Mouse (Mus musculus): Measurements from ENCODE around the gene C1rl.
"Not testable (repeated sequence)": the region's sequence is repeated elsewhere in the genome, so short reads cannot be mapped to it uniquely, and the experiment has no call there.

Gene C1rl

DNA sequence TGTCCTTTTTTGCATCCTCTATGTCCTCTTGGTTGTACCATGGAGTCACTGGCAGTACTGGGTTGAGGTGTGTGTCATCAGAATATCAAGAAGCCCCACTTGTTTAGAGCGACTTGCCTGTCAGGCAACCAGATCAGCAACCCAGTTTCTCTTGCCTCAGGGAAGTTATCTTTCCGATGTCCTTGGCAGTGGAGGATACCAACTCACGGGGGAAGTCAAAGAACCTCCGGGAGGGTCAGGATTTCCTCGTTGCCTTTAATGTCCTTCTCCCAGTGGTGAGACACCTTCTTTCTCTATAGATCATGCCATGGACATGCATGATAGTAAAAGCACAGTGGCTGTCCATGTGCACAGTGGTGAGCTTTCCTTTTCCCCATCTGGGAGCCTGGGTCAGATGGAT, 9.1 kb downstream of the C1rl start:
- no peak for DNase-seq (ENCODE audit: low spot score in 2 of 2)

DNA sequence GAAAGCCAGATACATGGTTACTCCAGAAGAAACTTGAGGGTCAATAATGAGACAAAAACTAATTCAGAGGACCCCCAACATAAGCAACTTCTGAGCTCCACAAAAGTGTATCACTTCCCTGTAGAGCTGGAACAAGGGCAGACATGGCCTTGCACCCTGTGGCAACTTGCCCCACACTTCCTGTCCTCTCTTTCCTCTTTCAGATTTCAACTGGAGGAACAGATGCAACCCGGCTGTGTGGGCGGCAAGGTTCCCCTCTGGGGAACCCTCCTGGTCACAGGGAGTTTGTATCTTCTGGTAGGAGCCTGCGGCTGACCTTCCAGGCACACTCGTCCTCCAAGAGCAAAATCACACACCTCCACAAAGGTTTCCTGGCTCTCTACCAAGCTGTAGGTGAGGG, 12.1 kb downstream of the C1rl start:
- no peak for DNase-seq (ENCODE audit: low spot score in 2 of 2)

GRCm38 (mm10) chr6:124506991-124507390, 14.1 kb downstream of the C1rl start:
- no peak for DNase-seq (ENCODE audit: low spot score in 2 of 2)

DNA sequence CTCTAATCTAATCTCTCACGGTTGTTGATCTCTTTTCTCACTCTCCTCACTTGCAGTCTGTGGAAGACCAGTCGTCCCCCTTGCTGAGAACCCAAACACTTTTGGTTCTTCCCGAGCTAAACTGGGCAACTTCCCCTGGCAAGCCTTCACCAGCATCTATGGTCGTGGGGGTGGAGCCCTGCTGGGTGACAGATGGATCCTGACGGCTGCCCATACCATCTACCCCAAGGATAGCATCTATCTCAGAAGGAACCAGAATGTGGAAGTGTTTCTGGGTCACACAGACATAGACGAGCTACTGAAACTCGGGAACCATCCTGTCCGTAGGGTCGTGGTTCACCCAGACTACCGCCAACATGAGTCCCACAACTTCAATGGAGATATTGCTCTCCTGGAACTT, 15.4 kb downstream of the C1rl start:
- no peak for DNase-seq (ENCODE audit: low spot score in 2 of 2)

DNA sequence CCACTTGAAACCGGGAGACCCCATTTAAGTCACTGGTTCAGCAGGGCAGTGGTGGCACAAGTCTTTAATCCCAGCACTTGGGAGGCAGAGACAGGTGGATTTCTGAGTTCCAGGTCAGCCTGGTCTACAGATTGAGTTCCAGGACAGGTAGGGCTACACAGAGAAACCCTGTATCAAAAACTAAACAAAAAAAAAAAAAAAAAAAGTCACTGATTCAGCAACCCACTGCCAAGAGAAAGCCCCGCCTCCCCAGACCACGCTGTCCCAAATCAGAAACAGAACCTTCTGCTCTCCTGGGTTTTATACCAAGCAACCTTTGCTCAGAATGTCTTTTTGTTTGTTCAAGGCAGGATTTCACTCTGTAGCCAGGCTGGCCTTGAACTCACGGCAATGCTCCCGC, 16.3 kb downstream of the C1rl start:
- not testable (repeated sequence) for DNase-seq (ENCODE audit: low spot score in 2 of 2)

DNA sequence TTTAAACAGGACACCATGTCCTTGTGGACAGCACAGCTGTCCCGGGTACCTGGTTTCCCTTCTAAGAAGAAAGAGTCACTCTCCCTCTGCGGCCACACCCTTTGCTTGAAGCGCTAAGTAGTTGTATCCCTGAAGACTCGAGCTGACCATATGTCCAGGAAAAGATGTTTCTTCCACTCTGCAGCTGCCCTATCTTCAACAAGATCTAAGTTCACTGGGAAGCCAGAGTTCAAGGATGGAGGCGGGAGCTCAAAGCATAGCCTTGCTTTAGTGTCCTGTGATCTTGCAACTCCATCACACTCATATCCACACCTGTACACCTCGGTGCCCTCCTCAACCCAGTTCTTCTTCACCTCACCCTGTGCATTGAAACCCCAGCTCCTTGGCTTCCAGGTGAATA, 19.0 kb downstream of the C1rl start:
- DNase-seq (ENCODE audit: low spot score in 2 of 2): no peak

DNA sequence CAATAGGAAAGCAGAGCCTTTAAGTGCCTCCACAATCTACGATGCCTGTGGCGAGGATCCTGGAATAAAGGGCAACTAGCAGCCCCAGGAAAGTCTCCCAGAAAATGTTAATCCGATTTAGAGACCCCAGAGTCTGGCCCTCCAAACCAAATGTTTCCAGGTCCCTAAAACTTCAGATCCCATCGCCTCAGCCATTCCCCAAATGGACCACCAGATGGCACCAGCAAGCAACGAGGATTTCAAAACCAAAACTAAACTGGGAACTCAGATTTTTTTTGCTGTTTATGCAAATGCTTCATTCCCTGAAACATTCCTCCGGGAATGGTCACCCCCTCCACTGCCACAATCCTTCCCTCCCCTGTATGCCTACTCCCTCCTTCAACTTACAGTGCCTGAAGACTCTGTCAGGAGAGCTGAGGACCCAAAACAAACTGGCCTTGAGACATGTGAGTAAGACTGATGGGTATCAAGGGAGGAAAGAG, 19.5 kb downstream of the C1rl start, which contains the start of gene C1ra:
C1ra (plus strand) TSS at position 51 of the 482 bp plus-strand sequence.
- DNase-seq (ENCODE audit: low spot score in 2 of 2): peak; percentile 68 to 78

GRCm38 (mm10) chr6:124517733-124518132, 24.8 kb downstream of the C1rl start:
- DNase-seq (ENCODE audit: low spot score in 2 of 2): not testable (repeated sequence)

- DNase-seq (ENCODE audit: low spot score in 2 of 2): peak; percentile 39 to 57
These were observed 29.2 kb downstream of the C1rl start for GRCm38 (mm10) chr6:124522082-124522481.

GRCm38 (mm10) chr6:124527881-124528280, 35.0 kb downstream of the C1rl start:
- no peak for DNase-seq (ENCODE audit: low spot score in 2 of 2)

- DNase-seq (ENCODE audit: low spot score in 2 of 2): no peak
These were observed 38.2 kb downstream of the C1rl start for GRCm38 (mm10) chr6:124531077-124531476.

- not testable (repeated sequence) for DNase-seq (ENCODE audit: low spot score in 2 of 2)
These were observed 43.4 kb downstream of the C1rl start for GRCm38 (mm10) chr6:124536125-124536829.

DNA sequence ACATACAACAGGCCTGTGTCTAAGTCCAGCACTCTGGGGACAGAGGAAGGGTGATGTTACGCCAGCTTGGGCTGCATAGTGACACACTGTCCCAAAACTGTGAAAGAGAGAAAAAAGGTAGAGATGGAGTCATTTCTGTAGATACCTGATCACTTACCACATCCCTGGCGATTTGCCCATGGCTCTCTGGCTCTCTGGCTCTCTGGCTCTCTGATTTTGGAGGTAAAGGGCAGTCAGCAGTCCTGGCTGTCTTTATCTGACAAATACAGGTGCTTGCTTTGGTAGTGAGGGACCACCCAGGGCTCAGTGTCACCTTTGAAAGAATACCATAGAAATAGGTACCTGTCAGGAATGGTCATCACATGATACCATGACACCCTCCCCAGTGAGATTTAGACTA, 48.3 kb downstream of the C1rl start:
- not testable (repeated sequence) for DNase-seq (ENCODE audit: low spot score in 2 of 2)

DNA sequence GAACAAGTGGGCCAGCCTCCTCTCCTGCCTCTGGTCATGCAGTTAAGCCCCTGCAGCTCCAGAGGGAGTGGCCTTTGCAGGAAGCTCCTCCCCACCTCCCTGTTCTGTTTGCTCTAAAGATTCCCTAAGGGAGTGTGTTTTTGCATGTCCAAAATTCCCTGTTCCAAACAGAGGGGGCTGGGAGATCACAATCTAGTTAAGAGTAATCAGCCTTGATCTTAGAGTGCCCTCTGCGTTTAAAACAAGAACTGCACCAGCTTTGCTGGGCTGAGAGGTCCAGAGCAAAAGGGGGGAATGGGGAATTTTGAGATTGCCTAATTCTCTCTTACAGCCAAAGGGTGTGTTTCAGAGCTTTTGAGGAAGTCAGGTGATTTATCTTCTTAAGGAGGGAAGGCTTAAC, 49.4 kb downstream of the C1rl start, which contains the start of gene C1s1:
C1s1 (minus strand) TSS at position 76 of the 400 bp plus-strand sequence.
- peak; percentile 59 to 70 for DNase-seq (ENCODE audit: low spot score in 2 of 2)

GRCm38 (mm10) chr6:124544466-124544865, 51.6 kb downstream of the C1rl start:
- peak; percentile 15 to 17 for DNase-seq (ENCODE audit: low spot score in 2 of 2)

DNA sequence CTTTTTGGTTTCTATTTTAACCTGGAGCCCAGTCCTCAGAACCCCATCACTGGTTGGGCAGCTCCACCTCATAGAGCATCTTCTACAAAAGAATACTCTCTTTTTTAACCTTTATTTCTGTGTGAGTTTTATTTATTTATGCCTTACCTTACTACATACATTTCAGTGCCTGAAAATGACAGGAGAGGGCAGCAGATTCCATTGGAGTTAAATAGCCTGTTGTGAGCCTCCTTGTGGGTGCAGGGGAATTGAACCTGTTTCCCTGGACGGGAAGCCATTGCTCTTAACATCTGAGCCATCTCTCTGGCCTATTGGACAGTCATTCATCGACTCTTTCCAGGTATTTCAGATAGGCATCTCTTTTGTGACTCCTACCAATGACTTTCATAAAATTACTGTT, 52.5 kb downstream of the C1rl start:
- DNase-seq (ENCODE audit: low spot score in 2 of 2): no peak

DNA sequence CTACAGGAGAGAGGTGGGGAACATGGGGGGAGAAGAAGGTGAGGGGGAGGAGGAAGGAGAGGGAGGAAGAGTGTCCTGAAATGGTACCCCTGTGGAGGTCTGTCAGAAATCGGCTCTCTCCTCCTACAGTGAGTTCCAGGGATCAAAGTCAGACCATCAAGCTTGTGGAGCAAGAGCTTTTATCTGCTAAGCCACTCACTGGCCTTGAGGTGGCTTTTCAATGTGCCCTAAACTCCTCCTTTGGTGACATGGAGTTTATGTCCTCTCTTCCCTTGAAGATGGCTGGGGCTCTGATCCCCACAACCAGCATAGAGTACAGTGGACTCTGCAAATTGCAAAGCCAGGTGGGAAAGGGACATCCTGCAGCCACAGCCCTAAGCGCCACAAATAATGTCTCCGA, 55.1 kb downstream of the C1rl start:
- DNase-seq (ENCODE audit: low spot score in 2 of 2): not testable (repeated sequence)

DNA sequence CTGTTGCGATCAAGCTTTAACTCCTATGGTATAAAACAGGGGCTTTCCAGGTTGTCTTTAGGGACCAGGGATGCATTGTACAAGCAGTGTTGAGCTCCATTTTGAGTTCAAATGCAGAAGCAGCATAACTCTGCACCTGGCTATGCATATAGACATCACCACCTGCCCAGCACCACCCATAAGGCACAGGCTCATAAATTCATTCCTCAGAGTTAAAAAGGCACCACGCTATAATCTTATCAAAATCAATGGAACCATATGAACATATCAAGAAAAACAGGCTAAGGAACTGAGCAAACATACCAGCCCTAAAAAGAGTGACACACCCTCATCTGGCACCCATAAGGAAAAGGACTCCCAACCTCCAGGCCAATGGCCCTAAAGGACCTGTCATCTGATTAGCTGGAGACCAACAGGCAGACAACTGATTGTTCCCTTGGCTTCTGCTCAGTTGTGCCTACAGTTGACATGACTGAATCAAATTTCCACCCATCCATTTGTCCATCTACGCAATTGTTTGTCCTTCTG, 56.2 kb downstream of the C1rl start:
- DNase-seq (ENCODE audit: low spot score in 2 of 2): no peak

- DNase-seq (ENCODE audit: low spot score in 2 of 2): no peak
These were observed 59.9 kb downstream of the C1rl start for GRCm38 (mm10) chr6:124552766-124553165.

GRCm38 (mm10) chr6:124555956-124556355, 63.0 kb downstream of the C1rl start:
- DNase-seq (ENCODE audit: low spot score in 2 of 2): not testable (repeated sequence)

Data from right cerebral cortex, adult 2 months (tissue).